Mouse (Mus musculus) cerebellum, adult (tissue): ENCODE measurements around the gene Fry.

ENCODE experiments used
- ATAC-seq: cut with Nextera tagmentation; 2 replicates; pipeline ENCODE4 v1.9.2; 2017; ENCODE audit warnings: mild to moderate bottlenecking, moderate library complexity, mixed read lengths; ENCODE audit not compliant: insufficient number of reproducible peaks, low FRiP score, low TSS enrichment

Fry gene

DNA sequence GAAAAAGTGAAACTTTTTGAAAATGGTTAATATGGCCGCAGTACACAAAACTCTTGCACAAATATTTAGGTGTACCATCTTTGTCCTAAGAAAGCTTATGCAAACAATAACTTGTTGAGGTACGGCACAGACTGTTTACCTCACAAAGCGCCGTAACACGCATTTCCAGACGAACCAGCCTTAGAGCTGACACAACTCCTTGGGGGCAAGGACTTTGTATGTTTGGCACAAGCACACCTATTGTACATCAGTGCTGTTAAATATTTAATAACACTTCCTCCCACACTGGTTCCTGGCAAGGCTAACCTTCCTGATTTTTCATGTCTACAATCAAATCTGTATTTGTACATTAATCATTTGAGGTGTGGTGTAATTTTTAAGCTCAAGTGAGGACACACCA is 95.6 kb downstream of the Fry start:
- no peak for ATAC-seq

DNA sequence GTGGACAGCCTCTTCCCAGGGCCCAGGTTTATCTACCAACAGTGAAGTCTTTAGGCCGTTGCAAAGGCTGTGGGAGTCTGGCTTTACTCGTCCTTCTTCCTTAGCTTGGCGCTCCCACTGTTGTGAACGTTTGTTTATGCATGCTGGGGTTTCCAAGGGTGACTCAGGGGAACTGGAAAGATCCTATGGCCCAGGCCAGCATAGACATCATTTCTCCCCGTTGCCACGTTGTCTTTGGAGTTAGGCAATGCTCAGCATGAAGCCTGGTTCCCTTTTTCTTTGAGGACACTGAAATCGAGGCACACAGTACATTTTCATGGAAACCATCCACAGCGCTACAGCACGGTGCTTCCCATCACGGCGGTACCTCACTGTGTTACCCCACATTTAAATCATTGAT is 97.6 kb downstream of the Fry start:
- no peak for ATAC-seq

DNA sequence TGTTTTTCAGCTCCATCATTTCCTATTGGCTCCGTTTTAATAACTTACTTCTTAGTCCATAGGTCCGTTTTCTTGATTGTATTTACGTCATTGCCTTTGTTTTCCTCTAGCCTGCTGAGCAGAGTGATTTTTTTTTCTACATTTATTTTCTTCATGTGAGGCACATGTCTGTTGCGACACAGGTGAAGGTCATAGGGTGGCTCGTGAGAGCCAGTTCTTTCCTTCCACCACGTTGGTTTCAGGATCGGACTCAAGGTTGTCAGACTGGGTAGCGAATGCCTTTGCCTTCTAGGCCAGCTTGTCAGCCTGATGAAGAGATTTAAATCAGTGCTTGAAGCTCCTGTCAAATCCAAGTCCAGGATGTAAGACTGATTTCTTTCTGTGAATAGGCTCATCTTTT is 101.0 kb downstream of the Fry start:
- ATAC-seq = no peak

DNA sequence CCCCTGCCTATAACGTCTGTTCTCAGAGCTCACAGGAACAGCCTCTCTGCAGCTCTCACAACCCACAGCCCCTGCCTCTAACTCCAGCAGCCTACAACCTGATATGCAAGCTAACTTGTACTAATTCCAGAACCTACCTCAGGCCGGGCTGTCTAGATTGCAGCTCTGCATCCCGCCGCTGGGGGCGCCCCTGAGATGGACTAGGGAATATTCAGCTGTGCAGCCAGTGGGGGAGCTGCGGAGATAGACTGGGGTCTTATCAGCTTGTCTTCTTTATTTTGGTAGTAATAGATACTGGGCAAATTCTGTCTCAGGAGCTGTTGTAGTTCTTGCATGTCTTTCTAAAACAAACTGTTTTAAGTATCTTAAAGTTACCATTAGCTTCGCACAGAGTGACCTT is 101.9 kb downstream of the Fry start:
- ATAC-seq = no peak

DNA sequence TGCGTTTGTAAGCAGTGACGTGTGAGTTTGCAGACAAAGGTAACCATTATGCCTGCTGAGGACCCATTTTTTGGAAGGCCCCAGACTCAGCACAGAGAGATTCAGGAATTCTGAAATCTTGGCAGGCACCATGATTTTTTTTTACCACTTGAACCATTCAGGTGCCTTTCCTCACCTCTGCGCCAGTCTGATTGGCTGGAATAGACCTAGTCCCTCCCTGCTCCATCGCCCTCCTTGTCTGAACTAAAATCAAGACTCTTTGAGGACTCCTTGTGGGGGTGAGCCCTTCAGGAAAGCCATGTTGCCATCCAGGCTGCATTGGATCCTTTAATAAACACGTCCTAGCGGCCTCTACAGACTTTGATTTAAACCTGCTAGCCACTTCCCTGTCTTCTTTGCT is 103.4 kb downstream of the Fry start:
- no peak for ATAC-seq

DNA sequence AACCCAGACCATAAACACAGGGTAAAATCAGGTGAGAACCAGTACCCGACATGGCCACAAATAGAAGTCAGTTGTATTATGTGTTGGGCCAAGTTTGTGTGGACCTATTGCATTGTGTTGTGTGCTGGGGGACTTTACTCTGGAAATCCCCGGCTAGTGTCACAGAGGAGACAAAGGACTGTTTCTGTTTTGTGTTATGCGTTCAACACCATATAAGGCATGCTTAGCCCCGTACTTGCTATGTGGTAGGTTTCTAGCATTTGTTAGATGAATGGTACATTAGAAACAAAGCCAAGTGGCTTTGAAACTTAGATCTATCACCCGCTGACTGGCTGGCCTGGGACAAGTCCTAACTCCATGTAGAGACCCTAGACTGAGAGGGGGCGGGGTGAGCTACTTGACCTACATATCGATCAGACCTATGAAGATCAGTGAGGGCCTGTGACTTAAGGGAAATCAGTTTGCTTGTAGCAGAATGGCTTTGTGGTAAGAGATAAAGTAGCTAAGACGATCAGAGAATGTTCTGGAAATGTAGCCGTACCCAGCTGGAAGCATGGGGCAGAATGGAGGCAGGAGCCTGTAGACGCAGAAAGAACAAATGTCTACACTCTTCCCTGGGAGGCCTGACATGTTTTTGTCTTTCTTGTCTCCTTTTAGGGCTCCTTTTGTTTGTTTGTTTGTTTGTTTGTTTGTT is 105.2 kb downstream of the Fry start:
- no peak for ATAC-seq

DNA sequence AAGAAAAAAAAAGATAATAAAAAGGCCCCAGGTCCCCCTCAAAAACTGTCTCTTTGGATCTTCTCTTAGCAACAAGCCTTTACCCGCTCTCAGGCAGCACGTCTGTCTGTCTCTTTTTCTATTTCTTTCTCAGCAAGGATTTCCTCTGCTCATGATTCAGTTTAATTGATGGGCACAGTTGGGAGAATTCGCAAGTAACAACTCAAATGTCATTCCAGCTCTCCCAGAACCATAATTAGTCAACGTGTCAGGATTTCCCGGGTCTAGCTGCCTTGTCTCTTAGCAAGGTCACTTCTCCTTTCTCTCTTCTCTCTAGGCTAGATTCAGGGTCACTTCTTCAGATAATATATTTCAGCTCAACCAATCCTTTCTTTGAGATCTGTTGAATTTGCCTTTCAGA is 110.6 kb downstream of the Fry start:
- no peak for ATAC-seq

DNA sequence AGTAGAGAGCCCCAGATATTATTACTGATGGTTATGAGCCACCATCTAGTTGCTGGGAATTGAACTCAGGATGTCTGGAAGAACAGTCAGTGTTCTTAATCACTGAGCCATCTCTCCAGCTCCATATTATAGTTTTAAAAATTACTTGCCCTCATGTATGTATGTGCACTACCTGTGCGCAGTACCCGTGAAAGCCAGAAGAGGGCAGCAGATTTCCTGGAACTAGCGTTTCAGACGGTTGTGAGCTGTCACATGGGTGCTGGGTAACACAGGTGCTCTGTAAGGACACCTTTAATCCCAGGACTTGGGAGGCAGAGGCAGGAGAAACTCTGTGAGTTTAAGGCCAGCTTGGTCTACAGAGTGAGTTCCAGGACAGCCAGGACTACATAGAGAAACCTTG is 111.3 kb downstream of the Fry start:
- ATAC-seq = no peak

DNA sequence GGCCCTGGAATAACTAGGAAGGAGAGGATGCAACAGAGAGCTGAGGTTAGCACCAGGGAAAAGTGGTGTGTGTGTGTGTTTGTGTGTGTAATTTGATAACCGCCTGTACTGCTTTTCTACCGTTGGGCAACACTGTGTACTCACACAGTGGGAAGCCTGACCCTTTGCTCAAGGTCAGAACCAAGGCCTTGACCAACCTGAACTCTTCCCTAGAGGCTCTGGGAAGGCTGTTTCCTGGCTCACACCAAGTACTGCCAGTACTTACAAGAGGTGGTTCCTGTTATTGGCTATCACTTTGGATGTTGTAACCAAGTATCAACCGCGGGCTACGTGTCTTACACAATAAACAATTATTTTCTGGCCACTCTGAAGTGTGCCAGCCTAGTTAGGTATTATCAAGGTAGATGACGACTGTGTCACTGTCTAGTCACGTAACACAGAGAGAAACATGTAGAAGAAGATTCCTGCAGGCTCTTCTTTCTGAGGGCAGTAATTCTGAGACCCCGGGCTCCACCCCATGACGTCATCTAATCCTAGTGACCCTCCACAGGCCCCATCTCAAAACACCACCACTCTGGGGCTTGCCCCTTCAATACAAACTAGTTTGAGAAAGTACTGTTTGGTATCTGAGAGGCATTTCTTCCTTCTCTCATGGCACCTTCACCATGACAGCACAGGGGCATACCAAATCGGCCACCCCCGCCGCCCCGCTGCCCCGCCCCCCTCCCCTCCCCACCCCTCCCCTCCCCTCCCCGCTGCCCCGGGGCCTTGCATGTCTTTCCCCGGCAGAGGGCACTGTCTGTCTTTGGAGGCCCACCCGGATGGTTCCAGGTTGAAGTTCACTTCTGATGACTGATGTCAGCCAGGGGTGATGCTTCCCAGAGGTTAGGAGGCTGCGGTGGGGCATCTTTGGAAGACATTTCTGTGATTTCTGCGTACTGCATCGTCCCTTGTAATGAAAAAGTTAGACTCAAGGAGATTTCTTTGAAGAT is 114.0 kb downstream of the Fry start:
- ATAC-seq = peak; percentile 14; the same call in 1 of the 2 replicates

DNA sequence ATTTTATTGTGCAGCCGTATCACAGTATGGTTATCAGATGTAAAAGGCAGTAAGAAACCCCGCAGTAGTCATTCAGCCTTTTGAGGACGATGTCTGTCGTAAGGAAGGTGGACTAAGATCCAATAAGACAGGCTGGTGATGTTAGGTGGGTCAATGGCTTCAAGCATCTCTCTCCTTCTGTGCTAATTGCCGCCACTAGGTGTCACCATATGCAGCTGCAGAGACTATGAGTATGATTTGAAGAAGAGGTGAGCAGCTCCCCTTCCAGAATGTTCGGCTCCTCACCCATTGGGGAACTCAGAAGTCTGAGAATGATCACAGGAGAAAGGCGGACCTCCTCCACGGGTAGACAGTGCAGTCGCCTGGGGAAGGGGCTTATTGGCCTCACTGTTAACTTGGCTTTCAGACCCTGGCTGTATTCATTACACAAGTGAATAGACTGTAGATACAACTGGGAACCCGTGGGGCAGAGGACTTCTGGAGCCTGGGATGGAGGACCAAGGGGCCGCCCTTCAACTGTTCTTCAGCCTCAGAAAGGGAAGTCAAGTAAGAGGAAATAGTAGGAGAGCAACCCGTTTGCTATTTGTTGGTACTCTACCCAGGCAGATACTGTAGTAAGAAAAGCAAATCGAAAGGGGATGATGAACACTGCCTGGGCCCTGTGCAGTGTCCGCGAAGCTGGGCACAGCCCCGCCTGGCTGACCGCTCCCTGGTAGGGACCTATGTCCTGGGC is 114.9 kb downstream of the Fry start:
- ATAC-seq = peak; percentile 67; the same call in 1 of the 2 replicates

DNA sequence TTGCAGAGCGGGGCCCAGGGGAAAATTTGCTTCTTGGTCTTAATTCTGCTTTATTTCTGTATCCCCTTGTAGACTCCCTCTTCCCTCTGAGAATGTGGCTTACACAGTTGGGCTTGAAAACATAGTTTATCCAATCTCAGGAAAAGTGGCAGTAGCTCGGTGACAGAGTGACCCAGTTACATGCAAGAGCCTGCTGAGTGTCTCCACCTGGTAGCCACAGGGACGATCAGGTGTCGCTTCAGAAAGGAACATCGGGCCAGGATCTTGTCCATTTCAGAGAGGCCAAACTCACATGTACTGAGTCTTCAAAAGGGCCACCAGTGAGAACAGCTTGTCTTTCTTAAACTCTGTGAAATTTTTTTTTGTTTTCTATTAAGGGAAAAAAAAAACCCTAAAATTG is 117.5 kb downstream of the Fry start:
- ATAC-seq = peak; percentile 57; the same call in 1 of the 2 replicates

DNA sequence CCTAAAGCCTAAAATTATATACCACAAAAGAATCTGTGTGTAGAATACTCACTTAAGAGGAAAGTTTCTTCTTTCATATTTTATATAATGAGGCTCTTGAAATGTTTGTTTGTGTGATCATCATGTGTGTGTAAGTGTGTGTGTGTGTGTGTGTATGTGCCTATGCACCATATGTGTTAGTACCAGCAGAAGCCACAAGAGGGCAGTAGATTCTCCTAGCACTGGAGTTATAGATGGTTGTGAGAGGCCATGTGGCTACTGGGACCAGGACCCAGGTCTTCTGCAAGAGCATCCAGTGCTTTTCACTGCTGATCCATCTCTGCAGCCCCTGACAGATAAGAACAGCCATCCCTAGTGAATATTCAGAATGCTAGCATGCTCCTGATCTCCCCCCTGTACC is 118.2 kb downstream of the Fry start:
- no peak for ATAC-seq

DNA sequence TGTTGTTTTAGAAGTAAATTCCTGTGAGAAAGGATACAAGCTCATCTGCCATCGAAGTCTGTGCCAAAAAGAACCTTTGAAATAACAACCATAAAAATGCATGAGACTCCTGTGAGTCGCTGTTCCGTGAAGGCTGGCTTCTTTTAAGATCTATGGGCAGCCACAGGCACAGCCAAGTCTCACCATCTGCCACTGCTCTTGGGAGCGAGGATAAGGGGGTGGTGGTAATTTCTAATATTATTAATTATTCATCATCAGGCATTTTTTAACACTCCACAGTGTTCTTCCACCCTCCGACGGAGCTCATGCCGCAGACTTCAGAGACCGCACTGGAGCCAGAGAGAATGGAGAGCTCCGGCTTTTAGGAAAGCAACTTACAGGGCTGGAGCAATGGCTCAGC is 123.2 kb downstream of the Fry start:
- ATAC-seq = no peak

DNA sequence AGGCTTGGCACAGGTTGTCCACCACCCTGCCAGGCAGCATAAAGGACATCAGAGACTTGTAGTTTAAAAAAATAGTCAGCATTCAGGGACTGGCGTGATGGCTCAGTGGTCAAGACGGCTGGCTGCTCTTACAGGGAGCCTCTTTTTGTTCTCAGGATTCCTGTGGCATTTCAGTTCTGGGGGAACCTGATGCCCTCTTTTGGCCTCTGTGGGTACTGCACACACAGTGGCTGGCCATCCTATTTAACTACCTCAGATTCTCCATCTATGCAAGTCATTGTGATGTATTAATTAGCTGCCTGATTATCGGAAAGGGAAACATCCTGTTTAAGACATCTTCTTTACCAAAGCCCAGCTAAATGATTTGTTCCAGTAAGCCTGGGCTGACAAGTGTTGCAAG is 128.3 kb downstream of the Fry start:
- ATAC-seq = no peak

DNA sequence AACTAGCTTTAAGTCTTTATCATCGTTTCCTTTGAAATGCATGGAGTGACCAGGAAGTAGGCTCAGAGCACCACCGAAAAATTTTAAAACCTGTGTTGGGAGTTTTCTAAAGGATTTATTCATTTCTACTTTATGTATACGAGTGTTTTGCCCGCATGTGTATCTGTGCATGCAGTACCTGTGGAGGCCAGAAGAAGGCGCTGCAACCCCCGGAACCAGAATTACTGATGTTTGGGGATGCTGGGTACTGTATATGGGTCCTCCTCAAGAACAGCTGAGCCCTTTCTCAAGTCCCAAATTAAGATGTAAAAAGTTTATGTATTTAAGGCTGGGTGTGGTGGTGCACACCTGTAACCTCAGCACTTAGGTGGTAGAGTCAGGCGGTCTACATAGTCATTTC is 139.3 kb downstream of the Fry start:
- no peak for ATAC-seq

DNA sequence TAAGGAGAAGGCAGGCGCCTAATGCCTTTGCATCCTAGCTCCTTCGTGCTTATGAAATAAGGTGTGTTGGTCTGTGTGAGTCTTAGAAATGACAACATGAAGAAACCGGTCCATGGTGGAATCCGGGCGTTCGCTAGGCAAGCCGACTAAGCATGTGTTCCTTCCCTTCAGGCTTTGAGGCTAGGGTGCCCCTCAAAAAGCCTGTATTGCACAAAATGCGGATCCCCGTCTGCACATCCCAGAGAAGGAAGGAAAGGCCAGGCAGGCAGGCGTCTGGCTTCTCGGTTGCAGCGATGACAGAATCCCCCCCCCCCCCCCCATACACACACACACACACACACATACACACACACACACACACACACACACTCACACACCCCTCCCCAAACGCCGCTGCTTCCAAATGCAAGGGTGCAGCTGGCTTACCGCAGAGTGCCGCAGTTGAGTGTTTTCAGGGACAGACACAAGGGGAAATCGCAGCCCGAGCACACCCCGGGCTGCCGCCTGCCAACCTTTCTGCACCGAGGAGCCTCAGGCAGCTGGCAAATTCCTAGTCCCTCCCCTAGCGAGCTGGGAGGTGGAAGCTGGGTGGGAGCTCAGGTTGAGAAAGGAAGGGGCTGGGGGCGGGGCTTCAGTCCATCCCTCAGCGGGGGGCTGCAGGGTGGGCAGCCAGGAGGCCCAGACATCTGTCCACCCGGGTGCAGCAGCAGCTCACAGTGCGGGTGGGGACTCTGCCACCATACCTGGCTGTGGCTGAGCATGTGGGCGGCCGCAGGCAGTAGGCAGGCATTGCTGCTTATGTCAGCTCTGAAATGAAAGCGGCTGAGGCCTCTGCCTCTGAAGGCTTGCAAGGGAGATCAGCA is 141.0 kb downstream of the Fry start:
- ATAC-seq = peak; percentile 76

DNA sequence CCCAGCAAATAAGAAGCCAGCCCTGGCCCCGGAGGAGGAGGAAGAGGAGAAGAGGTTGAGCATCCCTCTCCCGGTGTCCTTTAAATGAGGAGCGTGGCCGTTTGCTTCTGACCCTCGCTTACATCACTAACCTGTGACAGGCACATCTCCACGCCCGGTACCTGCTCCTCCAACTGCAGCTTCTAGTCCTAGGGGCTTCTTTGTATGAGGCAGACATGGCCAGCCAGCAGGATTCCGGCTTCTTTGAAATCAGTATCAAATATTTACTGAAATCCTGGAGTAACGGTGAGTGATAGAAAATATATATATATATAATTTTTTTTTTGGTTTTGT is 141.6 kb downstream of the Fry start:
- ATAC-seq = no peak; the same call in 1 of the 2 replicates

DNA sequence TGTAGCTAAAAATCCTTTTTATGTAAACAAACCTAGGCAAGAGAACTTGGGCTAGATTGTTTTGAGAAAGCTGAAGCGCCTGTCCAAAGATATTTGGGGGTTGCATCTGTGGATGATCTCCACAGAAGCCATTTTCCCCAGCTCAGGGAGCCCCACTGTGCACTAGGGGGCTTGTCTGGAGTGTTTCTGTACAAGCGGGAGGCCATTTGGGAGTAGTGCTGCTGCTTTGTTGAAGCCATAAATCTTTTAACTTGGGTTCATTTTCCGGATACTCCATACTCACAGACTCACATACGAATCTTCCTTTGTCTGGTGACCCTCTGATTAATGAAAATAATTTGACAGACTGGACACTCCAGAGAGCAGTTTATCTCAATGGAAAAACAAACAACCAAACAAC is 142.9 kb downstream of the Fry start:
- ATAC-seq = no peak

DNA sequence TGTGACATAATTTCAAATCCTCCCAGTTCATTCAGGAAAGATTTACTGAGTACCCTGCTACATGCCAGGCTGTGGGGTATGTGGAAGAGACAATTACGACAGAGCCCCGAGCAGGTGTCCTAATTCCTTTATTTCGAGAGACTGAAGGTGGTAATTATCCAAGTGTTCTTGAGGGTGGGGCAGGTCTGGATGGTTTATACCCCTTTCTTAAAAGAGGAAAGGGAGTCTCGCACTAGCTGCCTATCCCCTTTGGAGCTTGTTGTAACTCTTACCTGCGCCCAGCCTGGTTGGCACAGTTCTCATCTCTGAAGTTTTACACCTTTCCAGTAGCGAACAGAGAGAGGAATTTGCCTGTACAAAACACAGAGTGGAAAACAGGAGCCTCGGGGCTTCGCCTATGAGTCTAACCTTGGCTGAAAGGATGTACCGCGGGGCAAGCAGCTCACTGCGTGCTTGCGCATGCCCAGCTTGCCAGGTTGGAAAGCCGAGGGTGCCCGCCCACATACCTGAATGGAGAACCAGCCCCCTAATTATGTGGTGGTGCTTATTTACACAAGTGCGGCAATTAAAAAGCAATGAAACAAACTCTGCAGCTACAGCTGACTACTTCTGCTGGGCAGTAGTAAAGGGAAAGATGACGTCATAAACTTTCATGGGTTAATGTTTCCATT is 143.7 kb downstream of the Fry start:
- ATAC-seq = 0 out of 2 replicates have a peak, but pooled peaks have one; percentile 33

DNA sequence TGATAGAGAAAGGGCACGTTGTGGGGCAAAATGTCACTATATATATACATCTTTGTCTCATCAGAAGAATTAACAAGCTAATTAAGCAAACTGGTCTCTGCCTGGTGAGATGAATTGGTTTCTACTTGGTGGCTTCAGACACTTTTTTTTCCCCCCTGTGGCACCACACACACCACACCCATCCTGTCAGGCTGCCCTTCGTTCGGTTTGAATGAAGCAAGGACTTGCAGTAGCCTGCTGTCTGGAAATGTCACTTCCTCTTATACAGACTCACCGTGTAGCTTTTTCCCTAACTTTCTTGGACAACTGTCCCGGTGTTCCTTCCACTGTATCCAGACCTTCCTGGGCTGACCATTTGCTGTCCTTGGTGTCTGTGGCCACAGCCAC is 144.3 kb downstream of the Fry start:
- ATAC-seq = no peak
